Mouse (Mus musculus) frontal cortex, postnatal 36 days (tissue): ENCODE results near the gene Stom.
A peak's percentile ranks its signal among the peaks of the same experiment; 100 is the strongest.

ENCODE experiments used
- DNase-seq, 2 experiments: peaks; one replicate each; pipeline ENCODE4 v3.0.0; 2022; ENCODE audit warnings: low spot score in 2 of 2

Gene Stom

GRCm38 (mm10) chr2:35320399-35320798 is 16.4 kb downstream of the Stom start:
- no peak for DNase-seq

DNA sequence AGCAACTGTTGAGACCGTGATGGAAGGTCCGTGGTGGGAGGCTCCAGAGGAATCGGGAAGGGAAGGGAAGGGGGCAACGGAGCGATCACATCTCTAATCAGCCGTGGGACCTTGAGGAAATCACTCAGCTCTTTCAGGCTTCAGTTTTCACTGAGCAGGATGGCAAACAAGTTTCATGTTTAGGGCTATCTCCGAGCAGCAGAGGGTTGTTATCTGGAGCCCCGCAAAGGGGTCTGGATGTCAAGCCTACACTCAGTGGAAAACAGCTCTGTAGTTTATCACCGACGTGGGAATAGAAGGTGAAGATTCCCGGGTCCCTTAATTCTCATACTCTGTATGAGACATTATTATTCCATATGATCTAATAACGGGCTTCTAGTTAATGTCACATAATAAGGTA is 18.4 kb downstream of the Stom start:
- DNase-seq = no peak

DNA sequence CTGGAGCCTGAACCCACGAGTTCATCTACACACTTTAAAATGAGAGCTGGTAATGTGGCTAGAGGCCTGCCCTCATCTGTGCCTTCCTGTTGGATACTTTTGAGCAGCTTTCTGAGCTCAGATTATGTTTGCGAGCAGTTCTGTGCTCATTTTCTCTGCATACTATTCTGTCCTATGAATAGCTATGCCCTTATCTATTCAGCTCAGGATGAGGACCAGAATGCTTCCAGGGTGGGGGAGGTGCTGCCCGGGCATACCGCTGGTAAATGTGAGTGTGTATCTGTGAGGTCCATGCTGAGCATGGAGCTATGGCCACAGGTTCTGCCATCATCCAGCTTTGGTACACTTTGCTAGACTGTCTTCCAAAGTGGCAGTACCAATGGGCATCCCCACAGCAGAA is 19.2 kb downstream of the Stom start:
- no peak for DNase-seq

DNA sequence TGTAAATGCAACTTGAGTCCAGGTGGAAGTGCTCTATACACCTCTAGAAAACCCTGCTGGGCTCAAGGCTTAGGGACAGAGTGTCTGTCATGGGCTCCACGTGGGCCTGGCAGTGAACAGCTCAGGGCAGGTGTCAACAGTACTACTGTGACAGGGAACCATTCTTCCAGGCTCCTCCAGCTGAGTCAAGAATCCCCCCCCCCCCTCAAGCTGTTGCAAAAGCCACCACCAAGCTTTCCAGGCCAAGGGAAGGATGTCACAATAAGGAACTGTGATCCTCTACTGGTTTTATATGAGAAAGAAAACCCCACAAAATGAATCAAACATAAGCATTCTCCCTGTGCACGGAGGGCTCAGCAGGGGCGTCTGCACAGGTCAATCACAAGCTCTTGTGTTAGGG is 22.5 kb downstream of the Stom start:
- DNase-seq = no peak

DNA sequence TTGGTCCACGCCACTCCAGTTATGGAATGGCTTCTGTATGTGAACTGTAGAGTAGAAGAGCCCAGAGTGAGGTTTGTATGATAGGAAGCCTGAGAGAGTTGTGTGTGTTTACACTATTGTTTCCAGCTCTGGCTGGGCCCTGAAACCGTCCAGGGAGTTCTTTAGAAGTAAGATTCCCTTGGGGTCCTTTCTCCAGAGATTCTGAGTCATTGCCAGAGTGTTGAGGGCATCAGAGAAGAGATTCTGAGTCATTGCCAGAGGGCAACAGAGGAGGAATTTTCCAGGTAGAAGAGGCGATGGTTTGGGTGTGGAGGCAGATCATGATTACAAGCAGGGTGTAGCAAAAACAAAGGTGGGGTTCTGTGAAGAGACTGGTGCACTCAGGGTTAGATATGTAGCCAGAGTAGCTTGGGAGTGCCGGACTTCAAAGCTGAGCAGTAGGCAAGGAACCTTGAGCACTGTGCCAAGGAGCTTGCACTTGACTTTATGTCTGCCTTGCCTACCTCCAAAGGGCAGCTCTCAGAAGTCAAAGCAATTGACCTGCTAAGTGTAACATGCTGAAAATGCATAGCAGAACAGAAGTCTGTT is 26.8 kb downstream of the Stom start:
- no peak for DNase-seq

DNA sequence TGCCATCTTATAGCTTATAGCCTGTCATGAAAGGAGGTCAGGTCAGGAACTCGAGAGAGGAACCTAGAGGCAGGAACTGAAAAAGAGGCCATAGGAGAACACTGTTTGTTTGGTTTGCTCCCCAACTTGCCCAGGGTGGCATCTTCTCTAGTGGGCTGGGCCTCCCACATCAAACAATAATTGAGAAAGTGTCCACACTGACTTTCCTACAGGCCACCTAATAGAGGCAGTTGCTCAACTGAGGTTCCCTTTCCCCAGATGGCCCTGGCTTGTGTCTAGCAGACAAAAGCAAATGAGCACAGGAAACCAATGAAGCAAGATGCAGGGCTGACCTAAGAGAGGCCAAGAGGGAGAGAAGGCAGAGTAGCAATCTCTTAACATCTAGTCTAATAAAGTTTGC is 28.6 kb downstream of the Stom start:
- DNase-seq = no peak

GRCm38 (mm10) chr2:35302049-35302885 is 34.5 kb downstream of the Stom start:
- DNase-seq = no peak

- DNase-seq = no peak
These were observed 37.3 kb downstream of the Stom start for GRCm38 (mm10) chr2:35299437-35299836.

GRCm38 (mm10) chr2:35297703-35298332 is 39.0 kb downstream of the Stom start:
- peak; percentile 71 to 83 for DNase-seq

GRCm38 (mm10) chr2:35293291-35293690 is 43.5 kb downstream of the Stom start:
- no peak for DNase-seq

DNA sequence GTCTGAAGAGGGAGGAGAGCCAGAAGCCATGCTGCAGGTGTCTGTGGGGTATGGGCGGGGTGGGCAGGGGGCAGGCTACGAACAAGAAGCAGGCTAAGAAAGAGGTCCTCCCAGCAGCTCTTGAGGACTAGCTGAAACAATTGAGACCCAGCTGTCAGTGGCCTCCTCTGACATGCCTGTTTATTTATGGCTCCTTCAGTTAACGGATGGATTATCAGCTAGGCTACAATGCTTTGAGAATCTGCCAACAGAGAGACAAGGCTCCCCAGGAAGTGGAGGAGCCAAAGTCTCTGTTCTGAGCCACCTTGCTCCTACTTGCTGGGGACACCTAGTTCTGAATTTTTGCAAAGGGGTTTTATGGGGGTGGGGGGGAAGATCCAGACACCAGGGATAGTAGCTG is 44.1 kb downstream of the Stom start:
- no peak for DNase-seq

- peak in 1 of 2 experiments; percentile 26 for DNase-seq
These were observed 44.9 kb downstream of the Stom start for GRCm38 (mm10) chr2:35291856-35292255.

- peak; percentile 84 to 88 for DNase-seq
These were observed 47.8 kb downstream of the Stom start for GRCm38 (mm10) chr2:35288758-35289635.

DNA sequence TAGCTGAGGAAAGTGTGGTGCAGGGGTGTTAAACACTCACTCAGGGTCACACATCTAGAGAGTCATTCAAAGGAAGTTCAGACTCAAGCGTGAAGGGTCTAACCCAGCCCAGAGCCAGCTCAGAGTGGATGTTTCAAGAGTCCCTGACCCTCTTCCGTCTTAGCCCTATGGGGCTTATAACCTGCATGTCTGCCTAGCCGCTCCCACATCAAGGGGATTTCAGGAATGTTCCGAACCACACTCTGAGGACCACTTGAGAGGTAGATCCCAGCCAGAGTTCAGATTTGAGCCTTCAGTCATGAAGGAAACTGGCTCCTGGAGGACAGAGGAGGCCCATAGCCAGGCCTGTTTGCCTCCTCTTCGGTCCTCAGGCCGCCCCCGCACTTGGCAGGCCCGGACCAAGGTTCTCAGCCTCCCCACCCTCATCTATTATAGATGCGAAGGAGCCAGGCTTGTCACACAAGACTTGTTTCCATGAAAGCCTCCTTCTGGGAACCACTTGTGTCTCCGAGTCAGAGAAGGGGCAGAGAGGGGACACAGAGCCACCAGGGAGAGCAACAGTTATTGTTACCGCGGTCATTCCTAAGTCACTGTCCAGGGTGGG is 49.7 kb downstream of the Stom start:
- no peak for DNase-seq

DNA sequence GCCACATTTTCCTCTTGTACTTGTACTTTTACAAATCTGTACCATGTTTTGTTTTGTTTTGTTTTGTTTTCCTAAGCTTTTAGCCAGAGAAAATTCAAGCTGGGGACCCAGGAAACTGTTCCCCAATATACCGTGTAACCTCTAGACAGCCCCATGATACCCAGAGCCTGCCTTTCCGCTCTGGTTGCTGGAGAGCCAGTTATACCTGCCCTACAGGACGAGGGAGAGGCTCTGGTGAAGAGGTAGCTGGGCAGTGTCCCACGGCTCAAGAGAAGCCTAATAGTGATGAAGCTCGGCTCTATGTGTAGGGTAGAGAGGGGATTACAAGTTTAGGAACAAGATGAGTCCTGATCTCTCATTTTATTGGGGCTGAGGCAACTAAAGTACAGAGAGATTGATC is 51.6 kb downstream of the Stom start:
- DNase-seq = no peak

- DNase-seq = no peak
These were observed 52.8 kb downstream of the Stom start for GRCm38 (mm10) chr2:35283997-35284396.

- no peak for DNase-seq
These were observed 54.6 kb downstream of the Stom start for GRCm38 (mm10) chr2:35282214-35282613.

GRCm38 (mm10) chr2:35280001-35280400 is 56.8 kb downstream of the Stom start:
- DNase-seq = no peak

GRCm38 (mm10) chr2:35278371-35279210 is 58.2 kb downstream of the Stom start:
- no peak for DNase-seq

- DNase-seq = no peak
These were observed 59.1 kb downstream of the Stom start for GRCm38 (mm10) chr2:35277686-35278085.

GRCm38 (mm10) chr2:35273536-35273935 is 63.2 kb downstream of the Stom start:
- peak in 1 of 2 experiments; percentile 39 for DNase-seq
